Mouse (Mus musculus) liver, adult (tissue): ENCODE results near the gene Adarb1.

ENCODE experiments used
- GATA4 ChIP-seq: IDR thresholded peaks from 2 replicates; pipeline ENCODE4 v1.6.1; 2014; ENCODE audit warnings: mild to moderate bottlenecking, low read length; ENCODE audit not compliant: insufficient replicate concordance

Adarb1 gene

DNA sequence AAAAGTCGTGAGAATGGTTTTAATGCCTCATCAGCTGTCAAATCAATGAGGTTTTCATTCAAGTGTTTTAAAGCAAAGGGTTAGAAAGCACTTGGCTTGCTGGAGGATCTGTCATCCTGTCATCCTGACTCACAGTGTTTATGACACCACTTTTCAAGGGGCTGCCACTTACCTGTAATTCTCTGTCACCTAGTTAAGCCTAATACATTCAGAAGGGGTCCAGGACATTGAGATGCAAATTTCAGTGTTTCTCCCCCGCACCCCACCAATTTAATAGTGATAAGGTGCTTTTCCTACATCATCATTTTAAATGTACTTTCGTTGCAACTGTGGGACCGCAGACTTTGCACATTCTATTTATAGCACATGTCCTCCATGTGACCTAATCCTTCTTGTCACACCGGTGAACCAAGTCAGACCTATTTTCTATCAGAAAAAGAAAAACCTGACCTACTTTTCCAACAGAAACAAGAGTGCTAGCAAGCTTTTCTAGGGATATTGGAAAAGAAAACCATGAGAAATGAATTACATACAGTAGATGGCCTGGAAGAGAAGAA is 129.4 kb downstream of the Adarb1 start:
- TF ChIP-seq GATA4: no peak

DNA sequence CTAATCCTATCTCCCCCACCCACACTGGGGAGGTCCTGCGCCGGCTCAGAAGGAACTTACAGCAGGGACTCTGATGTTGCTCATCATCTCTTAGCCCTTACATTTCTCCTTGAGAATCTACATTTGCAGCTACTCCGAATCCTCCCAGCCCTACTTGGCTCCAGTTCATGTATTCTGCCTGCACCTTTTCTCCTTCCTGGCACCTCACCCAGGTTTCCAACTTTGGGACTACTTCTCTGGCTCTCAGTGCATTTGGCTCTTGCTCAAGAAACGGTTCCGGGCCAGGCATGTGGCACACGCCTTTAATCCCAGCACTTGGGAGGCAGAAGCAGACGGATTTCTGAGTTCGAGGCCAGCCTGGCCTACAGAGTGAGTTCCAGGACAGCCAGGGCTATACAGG is 130.4 kb downstream of the Adarb1 start:
- TF ChIP-seq GATA4: no peak

DNA sequence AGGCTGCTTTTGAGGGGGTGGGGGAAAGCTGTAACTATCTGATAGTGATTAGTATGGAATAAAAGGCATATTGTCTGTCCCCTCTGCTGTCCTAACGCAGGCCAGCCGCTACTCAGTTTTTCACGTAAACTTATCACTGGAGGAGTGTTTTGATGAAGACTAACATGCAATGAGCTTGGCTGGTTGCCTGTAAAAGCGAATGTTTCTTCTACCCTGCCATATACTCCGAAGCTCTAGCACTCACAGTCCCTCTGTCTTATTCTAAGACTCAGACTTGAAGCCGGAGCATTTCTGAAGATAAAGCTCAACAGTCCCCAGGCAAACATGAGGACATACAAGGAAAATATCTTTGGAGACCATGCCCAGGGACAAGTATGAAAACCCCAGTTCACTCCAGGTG is 133.2 kb downstream of the Adarb1 start:
- no peak for TF ChIP-seq GATA4

DNA sequence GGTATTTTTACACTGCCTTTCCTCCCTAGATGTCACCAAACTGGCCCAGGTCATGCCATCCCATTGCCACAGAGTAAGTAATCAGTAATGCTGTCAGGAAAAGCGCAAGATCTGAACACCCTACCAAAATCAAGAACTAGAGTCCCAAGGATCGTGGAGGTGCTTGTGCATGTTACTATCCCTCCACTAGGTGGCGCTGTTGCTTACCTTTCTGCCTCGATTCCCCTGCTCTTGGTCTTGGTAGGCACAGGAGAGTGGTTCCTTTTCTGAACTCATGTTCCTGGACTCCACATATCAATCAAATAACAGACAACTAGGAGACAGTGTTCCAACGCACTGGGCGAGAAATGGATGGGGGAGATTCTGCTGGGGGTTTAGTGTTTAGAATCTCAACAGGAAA is 135.2 kb downstream of the Adarb1 start:
- no peak for TF ChIP-seq GATA4

DNA sequence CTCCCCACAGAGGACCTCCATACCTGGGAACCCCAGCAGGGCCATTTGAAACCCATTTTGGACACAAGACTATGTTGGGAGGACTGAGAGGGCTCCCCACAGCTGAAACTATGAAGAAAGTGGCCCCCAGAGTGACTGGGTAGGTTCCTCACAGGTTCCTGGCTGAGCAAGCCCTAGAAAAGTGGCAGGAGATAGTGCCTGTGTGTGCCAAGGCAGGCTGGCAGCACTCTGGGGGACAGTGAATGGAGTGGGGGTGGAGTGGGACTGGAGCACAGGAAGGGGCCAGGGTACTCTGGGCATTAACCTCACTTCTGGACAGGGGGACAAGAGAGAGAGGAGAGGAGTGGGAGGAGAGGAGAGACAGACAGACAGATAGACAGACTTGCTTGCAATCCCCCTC is 144.3 kb downstream of the Adarb1 start:
- TF ChIP-seq GATA4: no peak

DNA sequence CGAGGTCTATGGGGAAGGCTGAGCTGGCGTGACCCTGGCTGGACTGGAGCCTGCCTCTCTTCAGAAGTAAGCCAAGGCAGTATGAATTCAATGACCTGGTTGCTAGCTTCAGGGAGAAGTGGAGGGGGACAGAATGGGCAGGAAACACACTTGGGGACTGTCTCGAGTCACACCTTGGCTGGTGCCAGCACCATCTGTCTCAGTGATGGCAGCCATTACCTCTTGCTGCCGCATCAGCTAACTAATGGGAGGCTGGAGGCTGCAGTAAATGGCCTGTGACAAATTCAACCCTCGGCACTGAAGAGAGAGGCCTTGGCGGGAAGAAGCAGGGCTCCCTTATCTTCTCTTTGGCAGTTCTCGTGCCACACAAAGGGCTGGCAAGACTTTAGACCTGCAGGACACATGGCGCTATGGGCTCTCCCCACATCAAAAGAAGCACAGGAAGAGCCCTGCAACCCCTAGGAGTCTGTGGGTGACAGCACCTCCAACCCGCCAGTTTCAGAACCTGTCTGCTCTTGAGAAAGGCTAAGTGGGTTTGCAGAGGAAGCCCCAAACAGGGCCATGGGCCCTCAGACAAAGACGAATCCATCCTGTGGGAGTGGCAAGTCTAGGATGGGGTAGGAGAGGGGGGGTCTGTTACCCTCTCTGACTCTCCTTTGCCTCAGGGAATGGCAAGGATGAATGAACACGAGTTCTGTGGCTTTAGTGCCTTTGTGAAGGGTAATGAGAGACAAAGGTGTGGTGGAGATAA is 144.9 kb downstream of the Adarb1 start:
- no peak for TF ChIP-seq GATA4

DNA sequence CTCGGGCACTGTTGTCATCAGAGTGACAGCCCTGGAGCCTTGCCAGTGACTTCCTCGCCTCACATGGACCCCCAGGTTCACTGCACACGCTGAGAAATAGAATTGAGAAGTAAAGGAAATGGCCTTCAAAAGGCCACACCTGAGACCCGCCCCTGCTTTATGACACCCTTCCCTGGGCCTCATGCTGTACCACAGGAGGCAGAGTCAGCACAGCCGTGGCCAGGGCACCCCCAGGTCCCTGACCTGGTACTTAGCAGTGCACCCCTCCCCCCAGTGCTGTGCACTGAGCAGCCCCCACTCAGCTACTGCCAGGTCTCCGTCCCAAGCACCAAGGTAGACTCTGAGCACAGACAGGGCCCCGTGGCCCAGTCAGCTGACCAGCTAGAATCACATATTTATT is 148.9 kb downstream of the Adarb1 start:
- no peak for TF ChIP-seq GATA4

DNA sequence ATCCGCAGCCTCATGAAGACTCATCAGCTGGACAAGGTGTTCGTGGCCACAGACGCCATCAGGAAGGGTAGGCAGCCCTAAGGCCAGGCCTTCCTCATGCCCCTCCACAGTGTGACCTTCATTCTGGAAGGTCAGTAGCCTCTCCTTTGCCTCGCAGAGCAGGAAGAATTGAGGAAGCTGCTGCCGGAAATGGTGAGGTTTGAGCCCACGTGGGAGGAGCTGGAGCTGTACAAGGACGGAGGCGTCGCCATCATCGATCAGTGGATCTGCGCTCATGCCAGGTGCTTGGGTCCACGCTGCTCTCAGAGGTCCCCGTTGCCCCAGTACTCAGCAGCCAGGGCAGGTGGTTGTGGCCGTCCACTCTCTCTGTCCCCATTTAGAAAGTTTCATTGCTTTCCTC is 151.0 kb downstream of the Adarb1 start:
- TF ChIP-seq GATA4: no peak

DNA sequence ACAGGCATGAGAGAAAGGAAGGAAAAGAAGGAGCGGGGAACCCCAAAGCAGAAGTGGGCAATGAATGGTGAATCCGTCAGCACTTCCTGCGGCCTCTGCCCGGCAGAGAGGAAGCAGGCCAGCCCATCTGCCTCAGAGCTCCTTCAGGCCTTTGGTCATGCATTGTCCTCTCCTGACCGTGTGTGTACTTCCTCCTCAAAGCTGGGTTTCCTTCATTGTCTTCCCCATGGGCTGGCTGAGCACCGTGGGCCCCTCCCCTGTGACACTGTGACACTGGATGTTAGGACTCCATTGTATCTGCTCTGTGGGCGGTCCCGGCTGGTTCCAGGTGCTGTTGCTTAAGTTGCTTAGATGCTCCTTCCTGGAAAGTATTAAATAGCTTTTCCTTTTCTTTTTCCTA is 151.8 kb downstream of the Adarb1 start:
- TF ChIP-seq GATA4: no peak

DNA sequence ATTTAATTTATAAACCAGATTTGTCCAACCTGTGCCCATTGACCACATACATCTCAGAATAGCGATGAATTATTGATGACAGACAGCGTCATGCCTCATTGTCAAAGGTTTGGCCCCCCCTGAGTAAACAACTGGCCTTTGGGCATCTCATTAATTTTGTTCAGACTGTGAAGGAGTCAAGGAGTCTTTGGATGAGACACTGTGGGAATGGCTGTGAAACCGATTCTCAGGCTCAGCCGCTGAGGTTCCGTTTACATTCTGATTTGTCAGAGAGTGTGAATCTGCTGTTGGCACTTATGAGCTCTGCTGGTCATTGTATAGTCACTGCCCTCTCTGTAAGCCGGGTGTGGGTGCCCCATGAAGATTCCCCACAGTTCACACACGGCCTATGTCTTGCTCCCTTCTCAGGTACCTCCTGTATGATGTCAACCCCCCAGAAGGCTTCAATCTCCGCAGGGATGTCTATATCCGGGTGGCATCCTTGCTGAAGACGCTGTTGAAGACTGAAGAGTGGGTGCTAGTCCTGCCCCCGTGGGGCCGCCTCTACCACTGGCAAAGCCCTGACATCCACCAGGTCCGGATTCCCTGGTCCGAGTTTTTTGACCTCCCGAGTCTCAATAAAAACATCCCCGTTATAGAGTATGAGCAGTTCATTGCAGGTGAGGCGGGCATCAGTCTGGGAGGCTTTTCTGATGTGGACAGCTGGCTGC is 157.7 kb downstream of the Adarb1 start:
- no peak for TF ChIP-seq GATA4

DNA sequence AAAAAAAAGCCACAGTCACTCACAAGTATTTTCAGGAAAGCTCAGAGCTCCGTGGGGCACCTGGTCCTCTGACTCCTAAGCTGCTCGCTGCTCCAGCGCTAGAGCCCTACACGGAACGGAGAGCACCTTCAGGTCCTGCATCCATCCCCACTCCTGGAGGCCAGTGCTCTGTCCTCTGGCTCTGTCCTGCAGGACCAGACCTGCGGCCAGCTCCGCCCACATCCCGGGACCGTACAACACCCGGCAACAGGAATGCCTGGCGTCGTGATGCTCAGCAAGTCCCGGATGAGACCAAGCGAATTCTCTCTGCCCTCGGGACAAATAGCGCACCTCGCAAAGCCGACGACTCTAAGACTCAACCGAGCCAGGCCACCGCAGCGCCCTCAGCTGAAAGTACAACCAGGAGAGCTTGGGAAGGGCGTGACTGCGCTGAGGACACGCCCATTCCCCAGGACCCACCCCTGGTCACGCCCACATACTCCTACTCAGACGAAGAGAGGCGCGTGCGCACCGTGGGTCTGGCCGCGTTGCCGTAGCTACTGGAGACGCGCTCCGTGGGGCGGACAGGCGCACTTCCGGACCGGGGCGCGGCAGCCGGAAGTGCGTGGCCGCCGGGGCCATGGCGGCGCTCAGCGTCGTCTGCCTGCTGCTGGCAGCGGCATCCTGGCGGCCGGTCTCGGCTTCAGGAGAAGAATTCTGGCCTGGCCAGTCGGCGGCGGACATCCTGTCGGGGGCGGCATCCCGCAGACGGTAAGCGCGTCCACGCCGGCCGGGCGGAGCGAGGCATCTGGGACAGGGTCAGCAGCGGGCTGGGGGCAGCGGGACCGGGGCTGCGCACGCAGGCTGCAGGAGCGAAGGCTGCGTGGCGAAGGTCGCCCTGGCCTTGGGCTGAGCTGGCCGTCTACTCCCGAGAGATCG is 159.1 kb downstream of the Adarb1 start, which contains the start of gene Pofut2:
Gene Pofut2, plus strand, starts transcription at position 515 of the 918 bp plus-strand sequence.
- peak; percentile 33; the same call in 1 of the 2 replicates for TF ChIP-seq GATA4

DNA sequence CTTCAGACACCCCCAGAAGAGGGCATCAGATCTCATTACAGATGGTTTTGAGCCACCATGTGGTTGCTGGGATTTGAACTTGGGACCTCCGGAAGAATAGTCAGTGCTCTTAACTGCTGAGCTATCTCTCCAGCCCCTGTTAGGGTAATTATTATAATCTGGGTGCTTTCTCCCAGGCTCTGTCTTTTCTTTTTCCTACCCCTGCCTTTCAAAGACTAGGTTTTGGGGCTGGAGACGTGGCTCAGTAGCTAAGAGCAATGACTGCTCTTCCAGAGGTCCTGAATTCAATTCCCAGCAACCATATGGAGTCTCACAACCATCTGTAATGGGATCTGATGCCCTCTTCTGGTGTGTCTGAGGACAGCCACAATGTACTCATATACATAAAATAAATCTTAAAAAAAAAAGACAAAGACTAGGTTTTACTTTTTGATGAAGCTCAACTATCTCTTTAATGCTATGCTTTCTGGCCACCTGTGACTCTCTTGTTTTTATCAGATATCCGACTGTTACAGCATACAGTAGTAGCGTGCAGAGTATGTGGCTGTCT is 160.0 kb downstream of the Adarb1 start:
- TF ChIP-seq GATA4: no peak

DNA sequence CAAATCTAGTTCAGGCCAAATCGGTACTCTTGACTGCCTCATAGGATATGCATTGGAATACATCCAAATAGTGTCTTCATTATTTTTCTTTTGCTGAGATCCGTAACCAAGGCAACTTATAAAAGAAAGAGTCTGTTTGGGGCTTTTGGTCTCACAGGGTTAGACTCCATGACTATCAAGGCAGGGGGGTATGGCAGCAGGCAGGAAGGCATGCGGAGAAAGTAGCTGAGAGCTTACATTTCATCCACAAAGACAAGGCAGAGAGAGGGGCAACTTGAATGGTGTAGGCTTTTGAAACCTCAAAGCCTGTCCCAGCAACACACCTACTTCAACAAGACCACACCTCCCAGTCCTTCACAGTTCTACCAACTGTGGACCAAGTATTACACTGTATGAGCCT is 162.4 kb downstream of the Adarb1 start:
- TF ChIP-seq GATA4: no peak

DNA sequence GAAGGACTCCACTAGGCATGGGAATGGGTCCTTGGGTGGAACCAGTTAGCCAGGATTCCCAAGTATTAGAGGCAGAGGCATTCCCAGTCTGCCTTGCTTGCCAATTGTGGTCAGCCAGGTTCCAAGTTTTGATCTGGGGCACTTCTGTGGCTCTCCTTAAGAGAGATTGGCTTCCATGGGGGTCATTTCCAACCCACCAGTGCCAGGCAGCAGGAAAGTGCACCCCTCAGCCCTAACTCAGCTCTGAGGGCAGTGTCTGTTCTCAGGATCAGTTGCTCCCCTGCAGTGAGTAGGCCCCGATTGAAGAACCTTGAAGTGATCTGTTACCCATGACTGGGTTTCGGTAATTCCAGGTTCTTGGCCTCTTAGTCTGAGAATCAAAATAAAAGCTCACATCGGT is 162.8 kb downstream of the Adarb1 start:
- TF ChIP-seq GATA4: no peak

DNA sequence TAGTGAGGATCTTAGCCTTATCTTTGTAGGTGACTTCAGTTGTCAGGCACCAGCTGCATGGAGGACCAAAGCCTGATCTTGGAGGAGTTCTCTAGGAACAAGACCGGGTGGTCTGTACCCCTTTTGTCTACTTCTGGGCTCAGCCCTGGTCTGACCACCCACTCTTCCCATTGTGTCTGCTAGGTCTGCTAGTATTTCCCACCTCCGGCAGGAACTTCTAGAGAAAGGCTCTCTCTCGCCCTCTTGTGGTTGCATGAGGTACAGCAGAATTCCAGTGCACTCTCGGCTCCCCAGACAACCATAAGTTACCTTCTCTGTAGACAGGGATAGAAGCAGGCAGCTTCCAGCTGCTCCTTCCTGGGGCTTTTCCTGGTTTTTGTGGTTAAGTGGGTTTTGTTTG is 165.3 kb downstream of the Adarb1 start:
- TF ChIP-seq GATA4: no peak
